20 mouse cellular contexts compared by ENCODE assay signal in the genomic region with DNA sequence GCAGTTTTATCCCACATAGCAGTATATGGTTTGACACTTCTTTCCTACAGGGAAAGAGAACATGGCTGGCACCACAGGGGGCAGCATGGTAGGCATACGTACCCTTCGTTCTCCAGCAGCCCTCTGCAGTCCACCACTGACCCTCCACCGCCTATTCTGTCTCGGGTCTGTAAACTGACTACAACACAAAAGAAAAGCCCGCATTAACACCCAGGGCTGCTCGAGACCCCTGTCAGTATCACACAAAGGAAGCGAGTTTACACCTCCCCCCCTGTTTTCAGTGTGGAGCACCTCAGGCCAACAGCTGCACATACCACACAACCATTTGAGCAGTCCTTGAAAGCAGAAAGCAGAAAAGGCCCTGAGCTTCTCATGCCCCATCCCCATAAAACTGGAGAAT.
DNase-seq lines count a peak whose midpoint lies in the region; ATAC-seq lines count a peak whose summit lies in the region.
"Had no signal": no experiment of that assay in that cellular context is flagged by ENCODE, and none has a peak within 500 bp of the region (broad histone marks: within the 10 kb centered on the region; RNA-seq: fewer than 3 reads in every experiment).

No protein-coding gene starts in this region.

- H3K27ac ChIP-seq in heart, embryonic 11.5 days (ENCODE audit: low read depth, low read length), result 0 out of 2 replicates have a peak overlapping the region, but pooled peaks have one; percentile 60
- H3K27ac ChIP-seq in midbrain, embryonic 11.5 days (ENCODE audit: low read depth, low read length), result no peak overlapping the region
- H3K27ac ChIP-seq in midbrain, embryonic 16.5 days (ENCODE audit: low read length), result no peak overlapping the region
- H3K27ac ChIP-seq in embryonic facial prominence, embryonic 10.5 days (replicated peaks), result peak overlapping the region; percentile 57; the same call in 1 of the 2 replicates
- no peak overlapping the region for H3K27ac ChIP-seq in midbrain, embryonic 13.5 days
- H3K27ac ChIP-seq: embryonic facial prominence, embryonic 13.5 days; kidney, postnatal 0 days; left cerebral cortex, adult 2 months; macrophage; stomach, embryonic 15.5 days had no signal

- H3K36me3 ChIP-seq in heart, embryonic 11.5 days (ENCODE audit: control insufficient read depth, insufficient read depth, low read length), result peaks cover 15% of the 10 kb centered on the region; the same call in 1 of the 2 replicates
- H3K36me3 ChIP-seq in midbrain, embryonic 11.5 days (ENCODE audit: control insufficient read depth, insufficient read depth, low read length), result peaks cover 3% of the 10 kb centered on the region; the same call in 1 of the 2 replicates
- peaks cover 34% of the 10 kb centered on the region for H3K36me3 ChIP-seq in midbrain, embryonic 16.5 days (ENCODE audit: control insufficient read depth, insufficient read depth, low read length)
- peaks cover 76% of the 10 kb centered on the region for H3K36me3 ChIP-seq in embryonic facial prominence, embryonic 10.5 days (replicated peaks)
- peaks cover 72% of the 10 kb centered on the region for H3K36me3 ChIP-seq in midbrain, embryonic 13.5 days

- no peak overlapping the region for H3K4me3 ChIP-seq in heart, embryonic 11.5 days (ENCODE audit: low read depth, low read length)
- H3K4me3 ChIP-seq in midbrain, embryonic 11.5 days (ENCODE audit: low read depth, low read length), result no peak overlapping the region
- no peak overlapping the region for H3K4me3 ChIP-seq in midbrain, embryonic 16.5 days (ENCODE audit: low read depth, low read length)
- no peak overlapping the region for H3K4me3 ChIP-seq in embryonic facial prominence, embryonic 10.5 days
- no peak overlapping the region for H3K4me3 ChIP-seq in midbrain, embryonic 13.5 days (replicated peaks)
- H3K4me3 ChIP-seq: embryonic facial prominence, embryonic 13.5 days; left cerebral cortex, adult 2 months; limb, embryonic 15.5 days; stomach, embryonic 15.5 days had no signal

- no peak overlapping the region for H3K4me2 ChIP-seq in heart, embryonic 11.5 days
- no peak overlapping the region for H3K4me2 ChIP-seq in midbrain, embryonic 11.5 days
- no peak overlapping the region for H3K4me2 ChIP-seq in midbrain, embryonic 16.5 days (ENCODE audit: low read length)
- H3K4me2 ChIP-seq in midbrain, embryonic 13.5 days (replicated peaks), result no peak overlapping the region
- H3K4me2 ChIP-seq: embryonic facial prominence, embryonic 13.5 days; limb, embryonic 15.5 days; stomach, embryonic 15.5 days had no signal

- no peak for DNase-seq in heart, adult 11 months
- DNase-seq in midbrain, embryonic 11.5 days (ENCODE audit: low spot score, missing footprints), result peak; percentile 90
- peak; percentile 30 for DNase-seq in embryonic facial prominence, embryonic 10.5 days (ENCODE audit: low spot score)
- no peak for DNase-seq in spleen, adult 12 weeks (ENCODE audit: low spot score)
- no peak for DNase-seq in thymus, adult 18-20 months
- DNase-seq: cerebellum, postnatal 14 days; lung, adult 2 months; right cerebral cortex, adult 18-20 months; spleen, adult 18-20 months; thymus, postnatal 14 days had no signal

- ATAC-seq in heart, embryonic 11.5 days (replicated peaks; ENCODE audit: insufficient number of reproducible peaks, low FRiP score, low TSS enrichment), result no peak
- ATAC-seq in midbrain, embryonic 11.5 days (ENCODE audit: low FRiP score), result peak; percentile 81
- no peak for ATAC-seq in midbrain, embryonic 16.5 days
- peak; percentile 77 for ATAC-seq in midbrain, embryonic 13.5 days
- ATAC-seq: inflammation-experienced regulatory T-cells, adult 6 months had no signal

- no peaks in the 10 kb centered on the region for H3K27me3 ChIP-seq in heart, embryonic 11.5 days (ENCODE audit: control insufficient read depth, insufficient read depth, low read length)
- H3K27me3 ChIP-seq in midbrain, embryonic 11.5 days (ENCODE audit: control insufficient read depth, insufficient read depth, low read length), result no peaks in the 10 kb centered on the region
- no peaks in the 10 kb centered on the region for H3K27me3 ChIP-seq in midbrain, embryonic 16.5 days (ENCODE audit: control insufficient read depth, insufficient read depth, low read depth, low read length)
- H3K27me3 ChIP-seq in embryonic facial prominence, embryonic 10.5 days (replicated peaks; ENCODE audit: low read depth, poor library complexity, severe bottlenecking), result no peaks in the 10 kb centered on the region
- no peaks in the 10 kb centered on the region for H3K27me3 ChIP-seq in midbrain, embryonic 13.5 days
- H3K27me3 ChIP-seq: embryonic facial prominence, embryonic 13.5 days; limb, embryonic 15.5 days; stomach, embryonic 15.5 days had no signal

- no peaks in the 10 kb centered on the region for H3K9me3 ChIP-seq in heart, embryonic 11.5 days (replicated peaks; ENCODE audit: control insufficient read depth, low read length)
- H3K9me3 ChIP-seq in midbrain, embryonic 11.5 days (ENCODE audit: control insufficient read depth, low read length), result no peaks in the 10 kb centered on the region
- no peaks in the 10 kb centered on the region for H3K9me3 ChIP-seq in midbrain, embryonic 16.5 days (replicated peaks; ENCODE audit: control insufficient read depth, low read length, poor library complexity, severe bottlenecking)
- H3K9me3 ChIP-seq in embryonic facial prominence, embryonic 10.5 days, result no peaks in the 10 kb centered on the region
- H3K9me3 ChIP-seq in midbrain, embryonic 13.5 days, result no peaks in the 10 kb centered on the region
- H3K9me3 ChIP-seq: embryonic facial prominence, embryonic 13.5 days; limb, embryonic 15.5 days; stomach, embryonic 15.5 days had no signal

- whole genome bisulfite sequencing in heart, embryonic 11.5 days (ENCODE audit: insufficient replicate concordance), result 44% methylated on average over 7 of the region's 7 CpGs
- 12% methylated on average over 7 of the region's 7 CpGs for WGBS in midbrain, embryonic 11.5 days
- 15% methylated on average over 7 of the region's 7 CpGs for WGBS in midbrain, embryonic 16.5 days
- 39% methylated on average over 7 of the region's 7 CpGs for WGBS in embryonic facial prominence, embryonic 10.5 days
- 5% methylated on average over 7 of the region's 7 CpGs for WGBS in midbrain, embryonic 13.5 days

- peaks cover 31% of the 10 kb centered on the region for H3K4me1 ChIP-seq in heart, embryonic 11.5 days (ENCODE audit: control insufficient read depth, insufficient read depth, low read length)
- peaks cover 13% of the 10 kb centered on the region for H3K4me1 ChIP-seq in midbrain, embryonic 11.5 days (ENCODE audit: control insufficient read depth, insufficient read depth, low read length)
- no peaks in the 10 kb centered on the region for H3K4me1 ChIP-seq in midbrain, embryonic 16.5 days (ENCODE audit: control insufficient read depth, insufficient read depth, low read length)
- peaks cover 37% of the 10 kb centered on the region for H3K4me1 ChIP-seq in embryonic facial prominence, embryonic 10.5 days
- H3K4me1 ChIP-seq in midbrain, embryonic 13.5 days (replicated peaks), result peaks cover 28% of the 10 kb centered on the region
- H3K4me1 ChIP-seq: stomach, embryonic 15.5 days had no signal

- peak overlapping the region; percentile 40; the same call in 1 of the 2 replicates for H3K9ac ChIP-seq in heart, embryonic 11.5 days (ENCODE audit: low read depth, low read length)
- H3K9ac ChIP-seq in midbrain, embryonic 11.5 days (ENCODE audit: low read length), result no peak overlapping the region
- H3K9ac ChIP-seq in midbrain, embryonic 16.5 days (ENCODE audit: low read depth, low read length), result no peak overlapping the region
- H3K9ac ChIP-seq in midbrain, embryonic 13.5 days (replicated peaks), result no peak overlapping the region
- H3K9ac ChIP-seq: limb, embryonic 15.5 days; stomach, embryonic 15.5 days had no signal

Comparison
In these comparisons a context has a peak if more than half of its experiments do, and no peak if none do; other contexts are left out.
1. ATAC-seq: peak in midbrain, embryonic 11.5 days (single experiment) and midbrain, embryonic 13.5 days (single experiment); none in heart, embryonic 11.5 days (single experiment) and midbrain, embryonic 16.5 days (single experiment).
2. H3K27ac ChIP-seq: peak in heart, embryonic 11.5 days (single experiment) and embryonic facial prominence, embryonic 10.5 days (single experiment); none in midbrain, embryonic 11.5 days (single experiment), midbrain, embryonic 16.5 days (single experiment) and midbrain, embryonic 13.5 days (single experiment).
3. DNase-seq: peak in midbrain, embryonic 11.5 days (single experiment) and embryonic facial prominence, embryonic 10.5 days (single experiment); none in heart, adult 11 months (single experiment), spleen, adult 12 weeks (single experiment) and thymus, adult 18-20 months (0 of 2).